Mouse (Mus musculus) lung, postnatal 0 days (tissue): ENCODE measurements around the gene Slc2a13.

Source experiments
- CTCF ChIP-seq: IDR thresholded peaks from 2 replicates; pipeline ENCODE4 v1.5.1; 2016; ENCODE audit warnings: antibody characterized with exemption, mild to moderate bottlenecking
- EP300 ChIP-seq: IDR thresholded peaks from 2 replicates; pipeline ENCODE4 v1.6.1; 2016; ENCODE audit warnings: antibody characterized with exemption, mild to moderate bottlenecking, control low read depth

GRCm38 (mm10) chr15:91526876-91527275 lies 46.2 kb downstream of the Slc2a13 start:
- TF ChIP-seq CTCF = no peak
- no peak for TF ChIP-seq EP300
